ENCODE assay signal across 7 mouse cellular contexts in the genomic region with DNA sequence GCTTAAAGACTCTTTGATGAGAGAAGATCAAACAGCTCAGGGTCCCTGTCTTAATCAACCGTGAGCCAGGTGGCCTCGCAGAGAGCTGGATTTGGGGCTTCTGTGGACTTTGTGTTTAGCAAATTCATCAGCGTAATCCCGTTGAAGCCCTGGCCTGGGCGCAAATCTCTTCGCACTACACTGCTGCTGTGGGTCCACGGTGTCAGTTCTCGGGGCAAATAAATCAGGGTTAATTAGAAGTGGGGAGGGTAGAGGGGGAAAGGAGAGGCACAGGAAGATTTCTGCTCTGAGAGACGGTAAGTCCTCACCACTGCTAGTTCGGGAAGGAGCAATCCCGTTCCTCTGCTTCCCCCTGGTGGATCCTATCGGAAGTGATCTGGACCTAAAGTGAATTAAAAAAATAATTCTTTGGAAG. TPM values are rescaled to one million over a fixed set of nuclear protein-coding genes. Genes with fewer than 3 reads are reported as not detected.
DNase-seq lines count a peak whose midpoint lies in the region; ATAC-seq and TF ChIP-seq lines count a peak whose summit lies in the region.

No protein-coding gene starts in this region.

- DNase-seq in ZHBTc4 (ENCODE audit: low read depth, low spot score): peak; percentile 74
- peak; percentile 85 to 91 for DNase-seq in cerebellum, postnatal 10 days
- peak; percentile 17 to 75 for DNase-seq in frontal cortex, postnatal 14 days (ENCODE audit: low spot score in 2 of 2)
- DNase-seq in hindbrain, postnatal 0 days (ENCODE audit: low spot score): peak; percentile 82
- DNase-seq in left cerebral cortex, adult 8-10 months (ENCODE audit: low spot score in 2 of 2): peak; percentile 18 to 36
- peak; percentile 14 to 37 for DNase-seq in right cerebral cortex, postnatal 36 days (ENCODE audit: low spot score in 2 of 2)

- TF ChIP-seq CTCF in hindbrain, postnatal 0 days (IDR thresholded peaks at IDR 0.05; ENCODE audit: low read depth): peak; percentile 88

- H3K9ac ChIP-seq in hindbrain, postnatal 0 days (replicated peaks; ENCODE audit: low read length): peak overlapping the region; percentile 31; the same call in 1 of the 2 replicates

- peak overlapping the region; percentile 59 for H3K4me2 ChIP-seq in hindbrain, postnatal 0 days (ENCODE audit: low read depth, low read length)

- ATAC-seq in hindbrain, postnatal 0 days: peak; percentile 87
- peak; percentile 92 for ATAC-seq in megakaryocyte, adult 5-6 weeks (ENCODE audit: poor library complexity, severe bottlenecking)

- H3K27ac ChIP-seq in hindbrain, postnatal 0 days: no peak overlapping the region

- no peaks in the 10 kb centered on the region for H3K4me1 ChIP-seq in hindbrain, postnatal 0 days (ENCODE audit: insufficient read depth, low read length)

- no peaks in the 10 kb centered on the region for H3K9me3 ChIP-seq in hindbrain, postnatal 0 days (ENCODE audit: low read length)

- under 1% methylated on average over 12 of the region's 12 CpGs for WGBS in hindbrain, postnatal 0 days

- H3K27me3 ChIP-seq in hindbrain, postnatal 0 days (ENCODE audit: insufficient read depth, low read length): peaks cover 17% of the 10 kb centered on the region

- H3K36me3 ChIP-seq in hindbrain, postnatal 0 days (ENCODE audit: insufficient read depth, low read length): no peaks in the 10 kb centered on the region

- H3K4me3 ChIP-seq in hindbrain, postnatal 0 days (ENCODE audit: low read length): peak overlapping the region; percentile 21

RNA-seq across cellular contexts. Expression of gene Dkk1, which starts 5.0 kb away (rescaled TPM):
- total RNA-seq in hindbrain, postnatal 0 days (2014; rRNA removed): 0.16 and 0.40 TPM in 2 replicates
- 0.25 and 0.39 TPM in 2 replicates for polyA plus RNA-seq in hindbrain, postnatal 0 days (2015; fragmentation: Nextera tagmentation; extraction: Ambion mirVana)
- not detected for total RNA-seq in left cerebral cortex, adult 8-10 months (2022)
- not detected in 2 replicates for total RNA-seq in megakaryocyte, adult 5-6 weeks (2015)
- not detected in 2 replicates for total RNA-seq in megakaryocyte, adult 5-6 weeks (2017)

Comparison
In these comparisons a context has a peak if more than half of its experiments do, and no peak if none do; other contexts are left out.
1. DNase-seq: peak in every context shown above with its lines; median percentile 88 in cerebellum, postnatal 10 days; 82 in hindbrain, postnatal 0 days; 74 in ZHBTc4; 46 in frontal cortex, postnatal 14 days; 27 in left cerebral cortex, adult 8-10 months; 26 in right cerebral cortex, postnatal 36 days.